Mouse (Mus musculus) thymus, adult 2 months (tissue): Measurements from ENCODE around the gene Fam173a. TPM values are rescaled to one million over a fixed set of nuclear protein-coding genes. Genes with fewer than 3 reads are reported as not detected.

ENCODE experiments used
- DNase-seq: peaks from one replicate; pipeline ENCODE4 v3.0.0; 2021
- H3K27ac ChIP-seq: fragments of 200-500 bp; 2 replicates; pipeline ENCODE4 v1.5.1; 2012; ENCODE audit warnings: low read length, control low read depth; ENCODE audit not compliant: control insufficient read depth, insufficient read depth
- H3K27me3 ChIP-seq: fragments of 200-500 bp; 2 replicates; pipeline ENCODE4 v1.6.1; 2012; ENCODE audit warnings: mild to moderate bottlenecking, low read length, moderate library complexity, mixed read lengths; ENCODE audit not compliant: control insufficient read depth, insufficient read depth
- H3K36me3 ChIP-seq: fragments of 200-500 bp; 2 replicates; pipeline ENCODE4 v1.6.1; 2012; ENCODE audit warnings: mild to moderate bottlenecking, low read length, moderate library complexity; ENCODE audit not compliant: control insufficient read depth, insufficient read depth
- H3K4me1 ChIP-seq: fragments of 200-500 bp; replicated peaks from 2 replicates; pipeline ENCODE4 v1.6.1; 2012; ENCODE audit warnings: low read length; ENCODE audit not compliant: control insufficient read depth, insufficient read depth
- H3K4me3 ChIP-seq: fragments of 200-500 bp; 2 replicates; pipeline ENCODE4 v1.5.1; 2012; ENCODE audit warnings: mild to moderate bottlenecking, low read length, control low read depth, moderate library complexity; ENCODE audit not compliant: control insufficient read depth, insufficient read depth
- CTCF ChIP-seq: fragments of 200-500 bp; IDR thresholded peaks from 2 replicates; pipeline ENCODE4 v1.5.1; 2012; ENCODE audit warnings: mild to moderate bottlenecking, control low read depth, low read length, moderate library complexity, borderline replicate concordance; ENCODE audit not compliant: control insufficient read depth, poor library complexity, insufficient read depth; ENCODE audit errors: extremely low read depth
- POLR2A ChIP-seq: fragments of 200-500 bp; IDR thresholded peaks from 2 replicates; pipeline ENCODE4 v1.6.1; 2012; ENCODE audit warnings: mild to moderate bottlenecking, low read length, control low read depth, moderate library complexity; ENCODE audit not compliant: control insufficient read depth, poor library complexity, insufficient read depth; ENCODE audit errors: extremely low read depth
- WGBS: fragments of 180-500 bp; shearing (Covaris S2); methylation state at CpG from one replicate; pipeline ENCODE4 v1.1.7; 2018; 5-methylcytosine and 5-hydroxymethylcytosine counted together
- polyA plus RNA-seq: library from polyadenylated mRNA; depleted of rRNA; stranded (reverse); fragments of >200 nt; gene quantifications from 2 replicates; pipeline ENCODE4 v1.2.3, GENCODE M21; 2012

Gene Fam173a
- polyA plus RNA-seq, 1 experiment: 162 TPM

GRCm38 (mm10) chr17:25824362-25825142, 31.9 kb upstream of the Fam173a start:
- TF ChIP-seq CTCF: no peak
- DNase-seq: no peak
- Histone ChIP-seq H3K27me3 (peaks cover 3% of the 10 kb centered on the region; the same call in 1 of the 2 replicates), H3K36me3 (no peaks in the 10 kb centered on the region), H3K4me1 (peaks cover 28% of the 10 kb centered on the region), H3K4me3 (peak overlapping the region; percentile 96), H3K27ac (no peak overlapping the region)
- WGBS: 82% methylated on average over 17 of the region's 17 CpGs

GRCm38 (mm10) chr17:25823452-25823851, 30.8 kb upstream of the Fam173a start, which contains the start of gene Wdr24:
Gene Wdr24 (plus strand): TSS chr17:25823627.
- TF ChIP-seq POLR2A (no peak; the same call in 1 of the 2 replicates), CTCF (no peak)
- peaks cover 20% of the 10 kb centered on the region for H3K4me1 ChIP-seq
- peak; percentile 80 for DNase-seq
- under 1% methylated on average over 18 of the region's 18 CpGs for WGBS
- no peaks in the 10 kb centered on the region for H3K36me3 ChIP-seq
- H3K27ac ChIP-seq: peak within 1 kb of the TSS; percentile 50; the same call in 1 of the 2 replicates
- peaks cover 9% of the 10 kb centered on the region; the same call in 1 of the 2 replicates for H3K27me3 ChIP-seq
- H3K4me3 ChIP-seq: peak within 1 kb of the TSS; percentile 96

- 13% methylated on average over 46 of the region's 46 CpGs for WGBS
Observed at GRCm38 (mm10) chr17:25818851-25819780, 26.4 kb upstream of the Fam173a start.

GRCm38 (mm10) chr17:25817662-25818061, 25.0 kb upstream of the Fam173a start:
- TF ChIP-seq CTCF: no peak
- no peak for TF ChIP-seq POLR2A
- Histone ChIP-seq H3K27me3 (peaks cover 9% of the 10 kb centered on the region; the same call in 1 of the 2 replicates), H3K27ac (no peak overlapping the region), H3K4me1 (no peaks in the 10 kb centered on the region), H3K4me3 (no peak overlapping the region), H3K36me3 (no peaks in the 10 kb centered on the region)
- DNase-seq: no peak
- WGBS: 80% methylated on average over 11 of the region's 11 CpGs

More at GRCm38 (mm10) chr17:25818851-25819780, 26.4 kb upstream of the Fam173a start:
- Histone ChIP-seq H3K36me3 (no peaks in the 10 kb centered on the region), H3K27me3 (peaks cover 9% of the 10 kb centered on the region; the same call in 1 of the 2 replicates), H3K27ac (no peak overlapping the region), H3K4me1 (peaks cover 9% of the 10 kb centered on the region), H3K4me3 (no peak overlapping the region)
- TF ChIP-seq CTCF (no peak), POLR2A (no peak)
- DNase-seq: no peak

- WGBS: 6% methylated on average over 20 of the region's 20 CpGs
- H3K4me1 ChIP-seq: no peaks in the 10 kb centered on the region
- no peak overlapping the region for H3K4me3 ChIP-seq
- H3K27me3 ChIP-seq: peaks cover 13% of the 10 kb centered on the region; the same call in 1 of the 2 replicates
- peak; percentile 77 for DNase-seq
- H3K36me3 ChIP-seq: no peaks in the 10 kb centered on the region
- TF ChIP-seq POLR2A (no peak), CTCF (0 out of 2 replicates have a peak, but pooled peaks have one; percentile 54)
- H3K27ac ChIP-seq: no peak overlapping the region
Observed at GRCm38 (mm10) chr17:25813471-25813870, 20.8 kb upstream of the Fam173a start.

GRCm38 (mm10) chr17:25810890-25811289, 18.2 kb upstream of the Fam173a start:
- Histone ChIP-seq H3K27ac (no peak overlapping the region), H3K4me3 (no peak overlapping the region), H3K4me1 (no peaks in the 10 kb centered on the region), H3K27me3 (peaks cover 14% of the 10 kb centered on the region; the same call in 1 of the 2 replicates), H3K36me3 (no peaks in the 10 kb centered on the region)
- WGBS: 65% methylated on average over 4 of the region's 4 CpGs
- TF ChIP-seq CTCF (no peak), POLR2A (no peak)
- no peak for DNase-seq
